Mouse (Mus musculus) bone marrow macrophage, adult 2 months (primary cell): ENCODE data around the gene Lce3c.

Experiments used
- CTCF ChIP-seq: IDR thresholded peaks from 2 replicates; pipeline ENCODE4 v1.5.1; 2012; ENCODE audit warnings: low read depth, mild to moderate bottlenecking, low read length, moderate library complexity
- POLR2A ChIP-seq: IDR thresholded peaks from 2 replicates; pipeline ENCODE4 v1.6.1; 2012; ENCODE audit warnings: mild to moderate bottlenecking, low read depth, low read length, borderline replicate concordance

GRCm38 (mm10) chr3:92903640-92904039 lies 40.6 kb upstream of the Lce3c start:
- TF ChIP-seq CTCF (no peak), POLR2A (no peak)
